Mouse (Mus musculus) lung, adult 2 months (tissue): ENCODE data around the gene Olfr470. TPM values are rescaled to one million over a fixed set of nuclear protein-coding genes. Genes with fewer than 3 reads are reported as not detected.
"Not testable (repeated sequence)": the region's sequence is repeated elsewhere in the genome, so short reads cannot be mapped to it uniquely, and the experiment has no call there.

Source experiments
- DNase-seq: peaks from one replicate; pipeline ENCODE4 v3.0.0; 2022
- H3K4me1 ChIP-seq: fragments of 200-500 bp; 2 replicates; pipeline ENCODE4 v1.6.1; 2011; ENCODE audit warnings: low read length; ENCODE audit not compliant: control insufficient read depth, insufficient read depth
- H3K4me3 ChIP-seq: fragments of 200-500 bp; replicated peaks from 2 replicates; pipeline ENCODE3; 2011; ENCODE audit warnings: low read depth, mild to moderate bottlenecking, control low read depth, low read length; ENCODE audit errors: extremely low read depth
- CTCF ChIP-seq: fragments of 200-500 bp; IDR thresholded peaks from 2 replicates; pipeline ENCODE4 v1.5.1; 2011; ENCODE audit warnings: mild to moderate bottlenecking, low read length, control low read depth; ENCODE audit not compliant: insufficient read depth
- POLR2A ChIP-seq: fragments of 200-500 bp; IDR thresholded peaks from 2 replicates; pipeline ENCODE4 v1.6.1; 2011; ENCODE audit warnings: low read depth, mild to moderate bottlenecking, control low read depth, low read length, borderline replicate concordance; ENCODE audit errors: extremely low read depth
- WGBS: fragments of 180-500 bp; shearing (Covaris S2); methylation state at CpG from one replicate; pipeline ENCODE4 v1.1.7; 2018; 5-methylcytosine and 5-hydroxymethylcytosine counted together
- polyA plus RNA-seq: library from polyadenylated mRNA; depleted of rRNA; stranded (reverse); fragments of >200 nt; gene quantifications from 2 replicates; pipeline ENCODE4 v1.2.3, GENCODE M21; 2012; rRNA removed

Gene Olfr470
- not detected in 2 replicates for polyA plus RNA-seq

GRCm38 (mm10) chr7:107847390-107847789, at the start of gene Olfr470:
Olfr470 (minus strand) TSS chr7:107847490.
- H3K4me1 ChIP-seq, DNase-seq, H3K4me3 ChIP-seq: not testable (repeated sequence)
- WGBS = 58% methylated on average over 1 of the region's 1 CpGs

GRCm38 (mm10) chr7:107841719-107842118, 5.6 kb downstream of the Olfr470 start:
- Histone ChIP-seq H3K4me3 (no peak overlapping the region), H3K4me1 (no peaks in the 10 kb centered on the region)
- WGBS = 66% methylated on average over 1 of the region's 1 CpGs
- no peak for TF ChIP-seq CTCF
- no peak for DNase-seq

GRCm38 (mm10) chr7:107825441-107825840, 21.8 kb downstream of the Olfr470 start, which contains the start of gene Olfr469:
Olfr469 (minus strand) TSS chr7:107825541.
- H3K4me3 ChIP-seq, H3K4me1 ChIP-seq, DNase-seq: not testable (repeated sequence)

- H3K4me3 ChIP-seq, H3K4me1 ChIP-seq, DNase-seq: not testable (repeated sequence)
- WGBS = 38% methylated on average over 2 of the region's 2 CpGs
These were observed 23.4 kb downstream of the Olfr470 start for GRCm38 (mm10) chr7:107823867-107824266.

GRCm38 (mm10) chr7:107819442-107819841, 27.8 kb downstream of the Olfr470 start:
- no peak for DNase-seq
- Histone ChIP-seq H3K4me1 (no peaks in the 10 kb centered on the region), H3K4me3 (no peak overlapping the region)
- TF ChIP-seq POLR2A (no peak), CTCF (no peak)

GRCm38 (mm10) chr7:107811963-107812362, 35.3 kb downstream of the Olfr470 start, which contains the start of gene Olfr467:
Olfr467 (plus strand) TSS chr7:107812263.
- no peak for TF ChIP-seq POLR2A
- TF ChIP-seq CTCF = no peak
- H3K4me3 ChIP-seq = no peak within 1 kb of the TSS
- no peak for DNase-seq

GRCm38 (mm10) chr7:107802138-107802537, 45.2 kb downstream of the Olfr470 start:
- 56% methylated on average over 3 of the region's 3 CpGs for WGBS
- H3K4me1 ChIP-seq = no peaks in the 10 kb centered on the region
- DNase-seq = no peak

More at GRCm38 (mm10) chr7:107811963-107812362, 35.3 kb downstream of the Olfr470 start, which contains the start of gene Olfr467:
- H3K4me1 ChIP-seq = no peaks in the 10 kb centered on the region

GRCm38 (mm10) chr7:107801108-107801507, 46.2 kb downstream of the Olfr470 start, which contains the start of gene Ovch2:
Ovch2 (minus strand) TSS chr7:107801208.
- Histone ChIP-seq H3K4me1 (no peaks in the 10 kb centered on the region), H3K4me3 (no peak within 1 kb of the TSS)
- 96% methylated on average over 2 of the region's 2 CpGs for WGBS
- DNase-seq = no peak
- TF ChIP-seq CTCF (no peak), POLR2A (no peak)

More at GRCm38 (mm10) chr7:107802138-107802537, 45.2 kb downstream of the Olfr470 start:
- TF ChIP-seq CTCF (no peak), POLR2A (no peak)
- no peak overlapping the region for H3K4me3 ChIP-seq

GRCm38 (mm10) chr7:107796500-107796899, 50.8 kb downstream of the Olfr470 start:
- TF ChIP-seq CTCF (no peak), POLR2A (no peak)
- H3K4me1 ChIP-seq = no peaks in the 10 kb centered on the region
- DNase-seq = no peak
- H3K4me3 ChIP-seq = no peak overlapping the region
- 70% methylated on average over 2 of the region's 2 CpGs for WGBS

Other genes starting within 250 kb of the Olfr470 start
- not detected in 2 replicates for gene 5330417H12Rik, start 222.3 kb downstream of the Olfr470 start, polyA plus RNA-seq
- not detected in 2 replicates for gene Cyb5r2, start 89.5 kb downstream of the Olfr470 start, polyA plus RNA-seq
- gene Ovch2, start 46.3 kb downstream of the Olfr470 start, polyA plus RNA-seq = not detected in 2 replicates
- gene Olfr467, start 35.2 kb downstream of the Olfr470 start, polyA plus RNA-seq = not detected in 2 replicates
- not detected in 2 replicates for gene Olfr469, start 21.9 kb downstream of the Olfr470 start, polyA plus RNA-seq
- not detected in 2 replicates for gene Olfr472, start 50.4 kb upstream of the Olfr470 start, polyA plus RNA-seq
- not detected in 2 replicates for gene Olfr473, start 83.0 kb upstream of the Olfr470 start, polyA plus RNA-seq
- not detected in 2 replicates for gene Olfr474, start 107.2 kb upstream of the Olfr470 start, polyA plus RNA-seq
- gene Olfr476, start 117.3 kb upstream of the Olfr470 start, polyA plus RNA-seq = not detected in 2 replicates
- not detected in 2 replicates for gene Olfr477, start 139.2 kb upstream of the Olfr470 start, polyA plus RNA-seq
- gene Olfr478, start 186.5 kb upstream of the Olfr470 start, polyA plus RNA-seq = not detected in 2 replicates
- gene Olfr479, start 203.2 kb upstream of the Olfr470 start, polyA plus RNA-seq = not detected in 2 replicates
- gene Olfr480, start 219.9 kb upstream of the Olfr470 start, polyA plus RNA-seq = not detected in 2 replicates
- gene Olfr481, start 232.4 kb upstream of the Olfr470 start, polyA plus RNA-seq = not detected in 2 replicates